Mouse (Mus musculus): ENCODE results near the gene H1foo. TPM values are rescaled to one million over a fixed set of nuclear protein-coding genes. Genes with fewer than 3 reads are reported as not detected.

Gene H1foo
- total and polyA plus RNA-seq, 3 experiments = not detected

DNA sequence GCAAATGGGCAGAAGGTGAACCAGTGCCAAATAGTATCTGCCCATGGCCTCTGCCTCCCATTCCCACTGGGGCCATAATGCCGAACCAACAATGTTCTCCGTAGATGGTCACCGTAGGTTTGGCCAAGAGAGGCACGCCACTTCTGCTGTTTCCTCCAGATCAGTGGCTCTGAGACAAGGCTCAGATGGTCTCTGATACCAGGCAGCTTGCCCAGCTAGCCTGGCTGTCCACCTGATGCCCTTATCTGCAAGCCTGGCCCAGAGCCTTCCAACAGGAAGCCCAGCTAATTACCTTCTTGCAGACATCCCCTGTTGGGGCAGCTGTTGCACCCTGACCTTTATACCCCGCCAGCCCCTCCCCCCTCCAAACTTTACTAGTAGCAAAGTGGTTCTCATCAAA, 23.3 kb downstream of the H1foo start:
- no peak for DNase-seq (ENCODE audit: low spot score)
- H3K9me3 ChIP-seq (replicated peaks) = no peaks in the 10 kb centered on the region
- H3K36me3 ChIP-seq (replicated peaks) = no peaks in the 10 kb centered on the region
- H3K4me1 ChIP-seq (ENCODE audit: insufficient read depth, low read depth, low read length) = no peaks in the 10 kb centered on the region
- TF ChIP-seq TAL1 (conservative IDR thresholded peaks at IDR 0.05; ENCODE audit: low read depth, low read length) (no peak), POLR2AphosphoS5 (IDR thresholded peaks at IDR 0.05; ENCODE audit: insufficient replicate concordance, low read depth, low read length) (no peak), CTCF (IDR thresholded peaks at IDR 0.05; ENCODE audit: low read depth, low read length) (no peak), GATA2 (IDR thresholded peaks at IDR 0.05; ENCODE audit: borderline replicate concordance, low read depth, low read length) (no peak), GATA1 (IDR thresholded peaks at IDR 0.05; ENCODE audit: borderline replicate concordance, low read length) (no peak)
- ATAC-seq (ENCODE audit: extremely low read depth, insufficient number of reproducible peaks, low FRiP score, poor library complexity, severe bottlenecking) = no peak
- no peak overlapping the region for H3K4me3 ChIP-seq (ENCODE audit: low read depth, low read length)
- peaks cover 12% of the 10 kb centered on the region; the same call in 1 of the 2 replicates for H3K27me3 ChIP-seq (ENCODE audit: insufficient read depth, low read length)

GRCm38 (mm10) chr6:115968700-115969099, 24.0 kb downstream of the H1foo start:
- no peaks in the 10 kb centered on the region for H3K36me3 ChIP-seq (replicated peaks)
- no peaks in the 10 kb centered on the region for H3K9me3 ChIP-seq (replicated peaks)
- no peaks in the 10 kb centered on the region for H3K4me1 ChIP-seq (ENCODE audit: insufficient read depth, low read depth, low read length)
- ATAC-seq (ENCODE audit: extremely low read depth, insufficient number of reproducible peaks, low FRiP score, poor library complexity, severe bottlenecking) (no peak), DNase-seq (ENCODE audit: low spot score) (no peak)
- no peak overlapping the region for H3K4me3 ChIP-seq (ENCODE audit: low read depth, low read length)
- TF ChIP-seq GATA2 (IDR thresholded peaks at IDR 0.05; ENCODE audit: borderline replicate concordance, low read depth, low read length) (no peak), CTCF (IDR thresholded peaks at IDR 0.05; ENCODE audit: low read depth, low read length) (no peak), GATA1 (IDR thresholded peaks at IDR 0.05; ENCODE audit: borderline replicate concordance, low read length) (no peak), TAL1 (conservative IDR thresholded peaks at IDR 0.05; ENCODE audit: low read depth, low read length) (no peak), POLR2AphosphoS5 (IDR thresholded peaks at IDR 0.05; ENCODE audit: insufficient replicate concordance, low read depth, low read length) (no peak)
- peaks cover 5% of the 10 kb centered on the region; the same call in 1 of the 2 replicates for H3K27me3 ChIP-seq (ENCODE audit: insufficient read depth, low read length)

DNA sequence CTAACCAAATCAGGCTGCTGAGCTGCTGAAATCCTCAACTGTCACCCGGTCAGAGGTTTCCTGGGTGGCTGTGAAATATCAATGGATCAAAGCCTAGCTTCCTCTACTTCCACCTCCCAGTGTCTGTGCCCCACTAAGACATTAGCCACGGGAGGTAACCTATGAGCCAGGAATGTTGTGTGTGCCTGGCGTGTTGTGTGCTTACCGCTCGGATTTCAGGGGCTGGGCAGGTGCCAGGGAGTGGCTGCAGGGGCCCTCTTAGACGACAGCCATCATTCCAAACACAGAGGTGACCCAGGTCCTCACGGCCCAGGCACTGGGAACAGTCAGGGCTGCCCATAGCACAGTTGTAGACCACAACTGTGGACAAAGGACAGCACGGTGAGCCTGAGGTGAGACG, 24.4 kb downstream of the H1foo start:
- ATAC-seq (ENCODE audit: extremely low read depth, insufficient number of reproducible peaks, low FRiP score, poor library complexity, severe bottlenecking) (no peak), DNase-seq (ENCODE audit: low spot score) (no peak)
- Histone ChIP-seq H3K27me3 (ENCODE audit: insufficient read depth, low read length) (peaks cover 1% of the 10 kb centered on the region; the same call in 1 of the 2 replicates), H3K36me3 (replicated peaks) (no peaks in the 10 kb centered on the region), H3K4me3 (ENCODE audit: low read depth, low read length) (no peak overlapping the region), H3K4me1 (ENCODE audit: insufficient read depth, low read depth, low read length) (no peaks in the 10 kb centered on the region), H3K9me3 (replicated peaks) (no peaks in the 10 kb centered on the region)
- TF ChIP-seq GATA1 (IDR thresholded peaks at IDR 0.05; ENCODE audit: borderline replicate concordance, low read length) (no peak), CTCF (IDR thresholded peaks at IDR 0.05; ENCODE audit: low read depth, low read length) (no peak), POLR2AphosphoS5 (IDR thresholded peaks at IDR 0.05; ENCODE audit: insufficient replicate concordance, low read depth, low read length) (no peak), TAL1 (conservative IDR thresholded peaks at IDR 0.05; ENCODE audit: low read depth, low read length) (no peak), GATA2 (IDR thresholded peaks at IDR 0.05; ENCODE audit: borderline replicate concordance, low read depth, low read length) (no peak)

DNA sequence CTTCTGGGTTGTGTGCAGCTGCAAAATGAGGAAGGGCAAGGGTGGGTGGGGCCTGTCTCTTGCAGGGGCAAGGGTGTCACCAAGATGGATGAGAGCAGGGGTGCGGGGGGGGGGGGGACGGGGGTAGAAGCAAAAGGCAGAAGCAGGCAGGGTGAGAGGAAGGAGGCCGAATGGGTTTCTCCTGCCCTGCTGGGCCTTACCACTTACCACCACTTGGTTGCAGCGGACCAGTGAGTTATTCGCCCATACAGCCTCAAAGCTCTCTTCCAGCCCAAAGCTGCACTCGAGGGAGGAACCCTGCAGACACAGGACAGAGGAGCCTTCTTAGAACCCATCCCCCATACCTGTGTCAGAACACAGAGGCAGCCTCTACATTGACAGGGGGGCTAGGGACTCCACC, 25.2 kb downstream of the H1foo start:
- no peaks in the 10 kb centered on the region for H3K4me1 ChIP-seq (ENCODE audit: insufficient read depth, low read depth, low read length)
- DNase-seq (ENCODE audit: low spot score) (no peak), ATAC-seq (ENCODE audit: extremely low read depth, insufficient number of reproducible peaks, low FRiP score, poor library complexity, severe bottlenecking) (no peak)
- TF ChIP-seq CTCF (IDR thresholded peaks at IDR 0.05; ENCODE audit: low read depth, low read length) = no peak
- no peaks in the 10 kb centered on the region for H3K36me3 ChIP-seq (replicated peaks)
- no peaks in the 10 kb centered on the region for H3K9me3 ChIP-seq (replicated peaks)
- H3K27me3 ChIP-seq (ENCODE audit: insufficient read depth, low read length) = no peaks in the 10 kb centered on the region; the same call in 1 of the 2 replicates
- H3K4me3 ChIP-seq (ENCODE audit: low read depth, low read length) = no peak overlapping the region

GRCm38 (mm10) chr6:115971273-115972060, 26.7 kb downstream of the H1foo start:
- Histone ChIP-seq H3K4me1 (ENCODE audit: insufficient read depth, low read depth, low read length) (no peaks in the 10 kb centered on the region), H3K9me3 (replicated peaks) (no peaks in the 10 kb centered on the region), H3K36me3 (replicated peaks) (no peaks in the 10 kb centered on the region), H3K27me3 (ENCODE audit: insufficient read depth, low read length) (no peaks in the 10 kb centered on the region; the same call in 1 of the 2 replicates), H3K4me3 (ENCODE audit: low read depth, low read length) (no peak overlapping the region)
- no peak for DNase-seq (ENCODE audit: low spot score)
- no peak for TF ChIP-seq POLR2AphosphoS5 (IDR thresholded peaks at IDR 0.05; ENCODE audit: insufficient replicate concordance, low read depth, low read length)
- TF ChIP-seq GATA1 (IDR thresholded peaks at IDR 0.05; ENCODE audit: borderline replicate concordance, low read length) = no peak
- no peak for TF ChIP-seq TAL1 (conservative IDR thresholded peaks at IDR 0.05; ENCODE audit: low read depth, low read length)
- TF ChIP-seq GATA2 (IDR thresholded peaks at IDR 0.05; ENCODE audit: borderline replicate concordance, low read depth, low read length) = no peak
- no peak for TF ChIP-seq CTCF (IDR thresholded peaks at IDR 0.05; ENCODE audit: low read depth, low read length)
- ATAC-seq (ENCODE audit: extremely low read depth, insufficient number of reproducible peaks, low FRiP score, poor library complexity, severe bottlenecking) = no peak

GRCm38 (mm10) chr6:115972083-115972764, 27.5 kb downstream of the H1foo start:
- H3K9me3 ChIP-seq (replicated peaks) = no peaks in the 10 kb centered on the region
- H3K36me3 ChIP-seq (replicated peaks) = no peaks in the 10 kb centered on the region
- H3K4me1 ChIP-seq (ENCODE audit: insufficient read depth, low read depth, low read length) = no peaks in the 10 kb centered on the region
- DNase-seq (ENCODE audit: low spot score) (no peak), ATAC-seq (ENCODE audit: extremely low read depth, insufficient number of reproducible peaks, low FRiP score, poor library complexity, severe bottlenecking) (no peak)
- no peaks in the 10 kb centered on the region; the same call in 1 of the 2 replicates for H3K27me3 ChIP-seq (ENCODE audit: insufficient read depth, low read length)
- TF ChIP-seq POLR2AphosphoS5 (IDR thresholded peaks at IDR 0.05; ENCODE audit: insufficient replicate concordance, low read depth, low read length) (no peak), GATA1 (IDR thresholded peaks at IDR 0.05; ENCODE audit: borderline replicate concordance, low read length) (no peak), TAL1 (conservative IDR thresholded peaks at IDR 0.05; ENCODE audit: low read depth, low read length) (no peak), GATA2 (IDR thresholded peaks at IDR 0.05; ENCODE audit: borderline replicate concordance, low read depth, low read length) (no peak), CTCF (IDR thresholded peaks at IDR 0.05; ENCODE audit: low read depth, low read length) (no peak)
- no peak overlapping the region for H3K4me3 ChIP-seq (ENCODE audit: low read depth, low read length)
